Mouse (Mus musculus): ENCODE measurements around the gene Tmem29. TPM values are rescaled to one million over a fixed set of nuclear protein-coding genes. Genes with fewer than 3 reads are reported as not detected.
"Not testable (repeated sequence)": the region's sequence is repeated elsewhere in the genome, so short reads cannot be mapped to it uniquely, and the experiment has no call there.

The Tmem29 gene
- polyA plus RNA-seq (2015; fragmentation: Nextera tagmentation; extraction: Ambion mirVana): 20.5 and 21.3 TPM in 2 replicates

GRCm38 (mm10) chrX:150458766-150459350, at the start of gene Tmem29:
Tmem29 (minus strand) TSS chrX:150459154.
- Histone ChIP-seq H3K4me2 (replicated peaks; ENCODE audit: low read depth, low read length) (peak within 1 kb of the TSS; percentile 40), H3K4me3 (ENCODE audit: low read depth, low read length) (peak within 1 kb of the TSS; percentile 43), H3K36me3 (ENCODE audit: insufficient read depth, low read length) (no peaks in the 10 kb centered on the region), H3K27me3 (replicated peaks; ENCODE audit: insufficient read depth, low read length) (no peaks in the 10 kb centered on the region), H3K9ac (replicated peaks; ENCODE audit: low read depth) (no peak within 1 kb of the TSS), H3K4me1 (ENCODE audit: insufficient read depth, low read depth, low read length) (no peaks in the 10 kb centered on the region), H3K27ac (ENCODE audit: low read length) (peak within 1 kb of the TSS; percentile 44; the same call in 1 of the 2 replicates), H3K9me3 (ENCODE audit: low read length) (no peaks in the 10 kb centered on the region)
- peak; percentile 95 for DNase-seq (ENCODE audit: low spot score)
- under 1% methylated on average over 30 of the region's 30 CpGs for WGBS
- ATAC-seq: peak; percentile 99
- TF ChIP-seq CTCF (IDR thresholded peaks at IDR 0.05) (peak; percentile 69), EP300 (IDR thresholded peaks at IDR 0.05) (peak; percentile 74)

GRCm38 (mm10) chrX:150508696-150509095, 49.7 kb upstream of the Tmem29 start:
- Histone ChIP-seq H3K27me3 (replicated peaks; ENCODE audit: insufficient read depth, low read length) (no peaks in the 10 kb centered on the region), H3K9me3 (ENCODE audit: low read length) (no peaks in the 10 kb centered on the region), H3K4me1 (ENCODE audit: insufficient read depth, low read depth, low read length) (no peaks in the 10 kb centered on the region), H3K9ac (replicated peaks; ENCODE audit: low read depth) (no peak overlapping the region), H3K36me3 (ENCODE audit: insufficient read depth, low read length) (no peaks in the 10 kb centered on the region), H3K4me2 (replicated peaks; ENCODE audit: low read depth, low read length) (no peak overlapping the region), H3K27ac (ENCODE audit: low read length) (no peak overlapping the region), H3K4me3 (ENCODE audit: low read depth, low read length) (no peak overlapping the region)
- no peak for TF ChIP-seq EP300 (IDR thresholded peaks at IDR 0.05)
- TF ChIP-seq CTCF (IDR thresholded peaks at IDR 0.05): no peak
- WGBS: 71% methylated on average over 6 of the region's 6 CpGs
- ATAC-seq (no peak), DNase-seq (ENCODE audit: low spot score) (no peak)

GRCm38 (mm10) chrX:150487811-150488210, 28.9 kb upstream of the Tmem29 start:
- H3K27me3 ChIP-seq (replicated peaks; ENCODE audit: insufficient read depth, low read length); H3K4me3 ChIP-seq (ENCODE audit: low read depth, low read length); H3K9me3 ChIP-seq (ENCODE audit: low read length); H3K36me3 ChIP-seq (ENCODE audit: insufficient read depth, low read length); H3K27ac ChIP-seq (ENCODE audit: low read length); DNase-seq (ENCODE audit: low spot score); H3K9ac ChIP-seq (replicated peaks; ENCODE audit: low read depth); ATAC-seq; H3K4me2 ChIP-seq (replicated peaks; ENCODE audit: low read depth, low read length); H3K4me1 ChIP-seq (ENCODE audit: insufficient read depth, low read depth, low read length): not testable (repeated sequence)
- no CpG with 5 or more reads among the region's 10 CpGs for WGBS

- not testable (repeated sequence) for H3K4me3 ChIP-seq (ENCODE audit: low read depth, low read length); H3K9ac ChIP-seq (replicated peaks; ENCODE audit: low read depth); H3K9me3 ChIP-seq (ENCODE audit: low read length); H3K4me2 ChIP-seq (replicated peaks; ENCODE audit: low read depth, low read length); DNase-seq (ENCODE audit: low spot score); H3K4me1 ChIP-seq (ENCODE audit: insufficient read depth, low read depth, low read length); ATAC-seq; H3K27ac ChIP-seq (ENCODE audit: low read length); H3K27me3 ChIP-seq (replicated peaks; ENCODE audit: insufficient read depth, low read length); H3K36me3 ChIP-seq (ENCODE audit: insufficient read depth, low read length)
- WGBS: 17% methylated on average over 4 of the region's 22 CpGs
Observed at GRCm38 (mm10) chrX:150486314-150487030, 27.5 kb upstream of the Tmem29 start.

GRCm38 (mm10) chrX:150477854-150478780, 19.2 kb upstream of the Tmem29 start:
- H3K27ac ChIP-seq (ENCODE audit: low read length): peak overlapping the region; percentile 86
- H3K4me1 ChIP-seq (ENCODE audit: insufficient read depth, low read depth, low read length): no peaks in the 10 kb centered on the region
- WGBS: under 1% methylated on average over 34 of the region's 34 CpGs
- H3K4me2 ChIP-seq (replicated peaks; ENCODE audit: low read depth, low read length): no peak overlapping the region; the same call in 1 of the 2 replicates
- H3K27me3 ChIP-seq (replicated peaks; ENCODE audit: insufficient read depth, low read length): no peaks in the 10 kb centered on the region
- ATAC-seq (peak; percentile 99), DNase-seq (ENCODE audit: low spot score) (peak; percentile 97)
- TF ChIP-seq CTCF (IDR thresholded peaks at IDR 0.05): peak; percentile 96
- TF ChIP-seq EP300 (IDR thresholded peaks at IDR 0.05): peak; percentile 65
- H3K36me3 ChIP-seq (ENCODE audit: insufficient read depth, low read length): no peaks in the 10 kb centered on the region
- no peaks in the 10 kb centered on the region for H3K9me3 ChIP-seq (ENCODE audit: low read length)
- peak overlapping the region; percentile 49 for H3K4me3 ChIP-seq (ENCODE audit: low read depth, low read length)
- H3K9ac ChIP-seq (replicated peaks; ENCODE audit: low read depth): peak overlapping the region; percentile 51

GRCm38 (mm10) chrX:150471416-150471815, 12.5 kb upstream of the Tmem29 start:
- 80% methylated on average over 1 of the region's 1 CpGs for WGBS
- Histone ChIP-seq H3K9me3 (ENCODE audit: low read length) (no peaks in the 10 kb centered on the region), H3K36me3 (ENCODE audit: insufficient read depth, low read length) (no peaks in the 10 kb centered on the region), H3K27ac (ENCODE audit: low read length) (no peak overlapping the region), H3K4me1 (ENCODE audit: insufficient read depth, low read depth, low read length) (no peaks in the 10 kb centered on the region), H3K27me3 (replicated peaks; ENCODE audit: insufficient read depth, low read length) (no peaks in the 10 kb centered on the region), H3K4me3 (ENCODE audit: low read depth, low read length) (no peak overlapping the region), H3K9ac (replicated peaks; ENCODE audit: low read depth) (no peak overlapping the region), H3K4me2 (replicated peaks; ENCODE audit: low read depth, low read length) (no peak overlapping the region)
- DNase-seq (ENCODE audit: low spot score) (no peak), ATAC-seq (no peak)
- TF ChIP-seq CTCF (IDR thresholded peaks at IDR 0.05) (no peak), EP300 (IDR thresholded peaks at IDR 0.05) (no peak)
